Mouse (Mus musculus) brain, adult 2 months (tissue): ENCODE results near the gene Gm10447.

Source experiments
- DNase-seq: peaks from one replicate; pipeline ENCODE4 v3.0.0; 2011; ENCODE audit warnings: low read depth, low spot score

The Gm10447 gene

DNA sequence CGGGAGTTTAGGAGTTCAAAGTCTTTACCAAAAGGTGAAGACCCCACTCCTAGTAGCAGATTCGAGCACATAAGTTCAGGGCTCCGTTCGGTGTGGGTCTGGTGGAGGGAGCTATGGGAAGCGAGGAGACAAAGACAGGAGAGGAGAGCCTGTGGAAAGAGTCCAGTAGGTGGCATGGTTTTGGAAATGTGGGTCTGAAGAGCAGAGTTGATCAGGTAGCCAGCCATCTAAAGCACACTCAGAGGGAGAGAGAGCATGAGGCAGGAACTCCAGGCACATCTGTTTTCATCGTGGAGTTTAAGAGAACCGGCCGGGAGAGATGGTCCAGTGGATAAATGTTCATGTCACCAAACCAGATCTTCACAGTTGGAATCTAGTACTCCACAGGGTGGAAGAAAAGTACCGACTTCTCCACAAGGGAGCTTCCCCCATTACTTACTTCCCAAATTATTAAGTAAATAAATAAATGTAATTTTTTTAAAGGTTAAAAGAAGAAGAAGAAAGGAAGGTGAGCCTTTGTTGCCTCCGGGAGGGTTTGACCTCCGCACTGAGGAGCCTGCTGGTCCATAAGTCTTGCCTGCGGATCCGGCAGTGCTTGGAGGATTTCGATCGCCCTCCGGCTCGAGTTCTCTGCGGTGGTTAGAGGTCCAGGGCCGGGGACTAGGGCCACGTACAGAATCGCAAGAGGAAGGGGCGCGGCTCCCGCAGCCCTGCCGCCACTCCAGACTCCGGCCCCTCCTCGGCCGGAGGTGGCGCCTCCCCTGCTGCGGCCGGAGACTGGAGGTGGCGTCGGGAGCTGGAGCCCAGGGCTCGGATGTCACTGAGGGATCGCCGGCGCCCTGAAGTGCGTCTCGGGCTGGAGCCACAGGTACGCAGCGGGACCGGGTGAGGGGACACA is at the start of gene Gm10447, which contains the start of gene Shroom1:
Gene Gm10447 (minus strand): TSS at position 637 of the 898 bp plus-strand sequence.
Gene Shroom1 (plus strand): TSS at position 732 of the 898 bp plus-strand sequence.
- DNase-seq, result peak; percentile 78

DNA sequence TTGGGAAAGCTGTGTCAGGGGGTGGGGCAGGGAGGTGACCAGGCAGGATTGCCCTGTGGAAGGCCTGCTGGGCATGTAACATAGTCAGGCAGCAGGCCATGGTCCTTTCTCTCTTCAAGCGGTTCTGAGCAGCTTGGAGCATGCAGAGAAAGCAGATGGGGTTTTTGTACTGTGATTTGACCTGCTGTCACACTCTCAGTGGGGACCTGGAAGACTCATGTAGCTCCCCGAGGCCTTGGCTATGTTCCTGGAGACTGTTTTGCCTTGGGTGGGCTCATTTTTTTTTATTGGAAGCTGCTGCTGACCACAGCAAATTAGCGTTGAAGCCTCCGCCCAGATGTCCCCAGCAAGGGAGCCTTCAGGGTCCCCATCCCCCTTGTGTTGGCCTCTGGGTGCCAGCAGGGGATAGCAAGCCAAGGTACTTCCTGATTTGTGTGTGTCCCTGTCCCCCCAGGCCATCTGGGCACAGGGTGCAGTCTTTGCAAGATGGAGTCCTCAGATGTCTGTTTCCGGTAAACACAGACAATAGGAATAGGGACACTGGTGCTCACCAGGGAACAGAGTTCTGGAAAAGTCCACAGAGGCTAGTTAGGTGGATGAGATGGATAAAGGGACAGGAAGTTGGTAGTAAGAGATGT is 48.2 kb upstream of the Gm10447 start:
- DNase-seq, result peak; percentile 99

DNA sequence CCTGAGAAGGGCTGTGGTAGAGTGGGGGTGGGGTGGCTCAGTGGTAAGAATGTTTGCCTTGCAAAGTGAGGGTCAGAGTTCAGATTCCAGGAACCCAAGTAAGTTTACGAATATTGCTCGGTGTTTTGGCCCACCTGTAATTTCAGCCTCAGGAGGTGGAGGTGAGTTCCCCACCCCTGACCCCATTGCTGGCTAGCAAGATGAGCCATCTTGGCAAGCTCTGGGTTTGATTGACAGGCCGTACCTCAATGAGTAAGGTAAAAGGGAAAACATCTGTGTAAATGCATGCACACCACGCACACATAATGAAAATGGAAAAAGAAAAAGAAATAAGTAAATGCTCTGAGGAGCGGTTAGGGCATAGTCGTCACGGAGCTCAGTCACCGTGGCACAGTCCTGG is 47.5 kb upstream of the Gm10447 start:
- no peak for DNase-seq

DNA sequence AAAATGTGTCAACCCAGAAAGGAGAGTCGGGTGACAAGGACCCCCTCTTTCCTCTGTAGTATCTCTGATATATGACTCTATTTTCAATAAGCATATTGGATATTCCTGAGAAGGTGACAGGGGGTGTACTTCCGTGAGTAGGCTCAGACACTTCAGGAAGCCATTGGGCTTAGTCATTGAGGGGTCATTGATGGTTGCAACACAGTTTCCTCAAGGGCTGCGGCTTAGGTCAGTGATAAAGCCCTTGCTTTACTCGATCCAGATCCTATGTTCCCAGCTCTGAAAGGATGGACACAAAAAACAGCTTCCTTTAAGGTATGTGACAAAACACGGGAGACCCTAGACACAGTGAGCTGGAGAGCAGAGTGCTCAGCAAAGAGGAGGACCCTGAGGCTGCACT is 46.8 kb upstream of the Gm10447 start:
- DNase-seq, result no peak

DNA sequence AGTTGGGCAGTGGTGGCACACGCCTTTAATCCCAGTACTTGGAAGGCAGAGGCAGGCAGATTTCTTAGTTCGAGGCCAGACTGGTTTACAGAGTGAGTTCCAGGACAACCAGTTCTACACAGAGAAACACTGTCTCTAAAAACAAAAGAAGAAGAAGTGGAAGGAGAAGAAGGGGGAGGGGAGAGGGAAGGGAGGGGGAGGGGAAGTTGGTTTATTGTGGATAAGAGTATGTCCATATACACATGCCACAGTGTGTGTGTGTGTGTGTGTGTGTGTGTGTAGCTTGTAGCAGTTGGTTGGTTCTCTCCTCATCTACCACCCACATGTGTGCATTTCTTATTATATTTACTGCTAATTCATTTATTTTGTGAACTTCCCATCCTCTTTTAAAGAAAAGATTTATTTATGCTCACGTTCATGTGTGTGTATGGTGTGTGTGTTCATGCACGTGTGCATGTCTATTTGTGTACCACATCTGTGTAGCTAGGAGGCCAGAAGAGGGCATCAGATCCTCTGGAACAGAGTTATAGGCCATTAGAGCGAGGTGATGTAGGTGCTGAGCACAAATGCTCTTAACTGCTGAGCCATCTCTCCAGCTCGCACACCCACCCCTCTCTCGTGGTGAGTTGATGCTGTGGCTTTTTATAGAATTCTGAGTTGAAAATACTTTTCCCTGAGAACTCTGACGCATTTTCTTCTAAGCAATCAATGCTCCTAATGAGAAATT is 45.3 kb upstream of the Gm10447 start:
- DNase-seq, result peak; percentile 88

DNA sequence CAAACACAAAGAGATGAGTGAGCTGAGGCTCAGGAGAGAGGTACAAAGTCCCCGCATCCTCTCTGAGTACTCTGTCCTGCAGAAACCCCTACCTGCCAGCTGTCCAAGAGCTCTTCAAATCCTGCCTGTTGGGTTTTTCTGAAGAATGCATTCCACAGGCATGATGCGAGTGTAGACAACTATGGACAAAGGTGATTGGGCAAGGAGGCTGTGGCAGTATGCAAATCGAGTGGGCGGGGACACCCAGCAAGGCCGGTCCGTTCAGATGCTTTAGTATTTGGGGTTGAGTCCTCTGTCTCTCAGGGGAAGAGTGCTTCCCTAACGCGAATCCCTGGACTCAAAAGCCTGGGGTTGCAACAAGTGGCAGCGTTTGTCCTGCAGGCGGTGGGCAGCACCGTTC is 43.7 kb upstream of the Gm10447 start:
- no peak for DNase-seq

DNA sequence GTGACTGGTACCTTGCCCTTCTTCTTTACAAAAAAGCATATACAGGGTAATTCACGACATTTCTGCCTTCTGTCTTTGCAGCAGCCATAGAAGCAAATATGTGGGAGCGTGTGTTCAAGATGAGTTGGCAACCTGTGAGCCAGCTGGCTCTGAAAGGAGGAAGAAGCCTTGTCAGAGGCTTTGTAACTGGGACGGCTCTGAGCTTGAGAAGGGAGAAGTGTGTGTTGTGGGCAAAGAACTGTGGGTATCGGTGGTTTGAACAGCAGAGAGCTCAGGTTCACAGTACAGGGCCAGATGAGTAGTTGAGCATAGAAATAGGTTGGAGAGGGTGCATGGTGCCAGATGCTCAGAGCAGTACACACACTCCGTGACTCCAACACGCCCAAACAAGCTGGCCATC is 40.0 kb upstream of the Gm10447 start:
- peak; percentile 90 for DNase-seq

DNA sequence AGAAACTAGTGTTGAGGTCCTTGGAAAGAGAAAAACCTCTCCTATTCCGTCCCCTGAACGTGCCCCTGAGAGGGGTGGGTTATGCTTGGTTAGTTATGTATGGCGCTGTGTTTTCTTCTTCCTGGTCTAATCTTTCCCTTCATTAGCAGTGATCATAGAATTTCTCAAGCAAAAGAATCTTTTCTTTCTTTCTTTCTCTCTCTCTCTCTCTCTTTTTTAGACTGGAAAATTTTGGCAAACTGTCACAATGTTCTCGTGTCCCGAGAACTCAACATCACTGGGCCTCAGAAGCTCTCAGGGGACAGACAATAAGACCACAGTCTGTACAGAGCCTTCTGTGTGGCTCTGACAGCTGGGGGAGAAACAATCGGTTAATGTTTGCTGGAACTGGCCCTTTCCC is 38.5 kb upstream of the Gm10447 start:
- peak; percentile 88 for DNase-seq

DNA sequence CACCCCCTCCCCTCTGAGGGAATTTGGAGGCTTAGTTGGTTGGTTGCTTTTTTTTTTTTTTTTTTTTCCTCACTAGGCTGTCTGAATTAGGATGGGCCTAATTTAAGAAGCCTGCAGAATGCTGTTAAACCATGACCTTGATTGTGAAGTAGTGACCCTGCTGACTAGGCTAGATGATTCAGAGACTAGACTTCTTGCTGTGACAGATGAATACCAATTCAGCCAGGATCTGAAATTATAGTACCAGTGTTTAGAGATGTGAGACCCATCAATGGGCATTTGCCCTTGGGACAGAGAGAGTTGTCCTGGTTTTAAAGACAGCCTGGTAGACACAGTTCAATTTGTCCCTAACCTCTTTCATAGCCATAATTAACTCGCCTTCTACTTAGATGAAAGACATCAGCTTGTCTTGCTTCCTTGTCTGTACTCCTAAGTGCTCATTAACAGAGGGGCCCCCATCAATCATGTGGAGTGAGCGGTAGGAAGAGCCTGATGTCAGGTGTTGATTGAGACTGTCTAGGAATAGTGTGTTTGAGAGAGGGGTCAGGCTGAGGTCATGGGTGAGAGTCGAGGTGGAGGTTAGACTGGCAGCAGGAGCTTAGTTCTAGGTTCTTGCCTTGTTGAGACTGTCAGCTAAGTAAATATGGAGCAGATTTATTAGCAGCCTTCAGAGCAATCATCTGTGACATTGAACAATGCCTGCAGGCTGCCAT is 36.5 kb upstream of the Gm10447 start:
- DNase-seq, result no peak

DNA sequence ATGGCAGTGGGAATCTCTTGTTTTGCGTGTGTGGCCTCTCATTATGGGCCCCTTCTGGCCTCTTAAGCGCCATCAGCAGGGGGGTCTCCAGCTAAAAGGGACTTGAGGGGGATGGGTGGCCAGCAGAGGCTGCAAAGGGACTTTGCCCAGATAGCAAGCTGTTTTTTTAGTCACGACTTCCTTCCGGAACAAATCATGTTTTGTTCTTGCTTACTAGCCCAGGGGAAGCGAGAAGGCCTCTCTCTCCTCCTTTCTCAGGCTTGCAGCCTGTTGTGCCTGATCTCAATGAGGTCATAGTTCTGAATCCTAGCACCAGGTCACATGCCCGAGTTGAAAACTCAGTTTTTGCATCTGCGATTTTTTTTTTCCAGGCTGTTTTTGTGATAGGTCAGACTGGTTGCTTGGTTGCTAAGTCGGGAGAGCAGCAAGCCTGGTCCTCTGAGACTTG is 35.1 kb upstream of the Gm10447 start:
- peak; percentile 87 for DNase-seq

DNA sequence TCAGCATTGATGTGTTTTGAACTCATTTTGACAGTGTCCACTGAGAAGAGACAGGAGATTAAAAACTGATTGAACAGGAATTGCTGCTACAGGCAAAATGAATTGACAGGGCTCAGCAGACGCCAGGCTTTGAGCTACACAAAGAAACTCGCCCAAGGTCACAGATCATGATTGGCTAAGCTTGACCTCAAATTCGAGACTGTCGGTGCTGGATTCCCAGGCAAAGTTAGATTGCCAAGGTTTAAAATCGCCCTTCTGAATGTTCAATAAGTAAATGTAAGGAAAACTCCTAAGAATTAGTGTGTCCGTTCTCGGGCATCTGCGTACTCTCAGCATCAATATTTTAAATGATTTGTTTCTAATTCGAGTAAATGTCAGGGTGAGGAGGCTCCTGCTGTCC is 32.5 kb upstream of the Gm10447 start:
- no peak for DNase-seq

DNA sequence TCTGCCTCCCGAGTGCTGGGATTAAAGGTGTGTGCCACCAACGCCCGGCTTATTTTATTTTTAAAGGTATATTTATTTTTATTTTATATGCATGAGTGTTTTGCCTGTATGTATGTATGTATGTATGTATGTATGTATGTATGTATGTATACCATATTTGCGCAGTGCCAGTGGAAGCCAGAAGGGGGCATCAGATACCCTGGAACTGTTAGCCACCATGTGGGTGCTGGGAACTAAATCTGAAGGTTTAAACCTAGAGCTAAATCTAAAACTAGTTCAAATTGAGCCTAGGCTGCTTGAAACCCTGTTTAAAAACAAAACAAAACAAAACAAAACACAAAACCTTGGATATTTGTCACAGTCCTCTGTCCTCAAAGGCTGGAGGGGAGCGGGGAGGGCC is 32.1 kb upstream of the Gm10447 start:
- no peak for DNase-seq

DNA sequence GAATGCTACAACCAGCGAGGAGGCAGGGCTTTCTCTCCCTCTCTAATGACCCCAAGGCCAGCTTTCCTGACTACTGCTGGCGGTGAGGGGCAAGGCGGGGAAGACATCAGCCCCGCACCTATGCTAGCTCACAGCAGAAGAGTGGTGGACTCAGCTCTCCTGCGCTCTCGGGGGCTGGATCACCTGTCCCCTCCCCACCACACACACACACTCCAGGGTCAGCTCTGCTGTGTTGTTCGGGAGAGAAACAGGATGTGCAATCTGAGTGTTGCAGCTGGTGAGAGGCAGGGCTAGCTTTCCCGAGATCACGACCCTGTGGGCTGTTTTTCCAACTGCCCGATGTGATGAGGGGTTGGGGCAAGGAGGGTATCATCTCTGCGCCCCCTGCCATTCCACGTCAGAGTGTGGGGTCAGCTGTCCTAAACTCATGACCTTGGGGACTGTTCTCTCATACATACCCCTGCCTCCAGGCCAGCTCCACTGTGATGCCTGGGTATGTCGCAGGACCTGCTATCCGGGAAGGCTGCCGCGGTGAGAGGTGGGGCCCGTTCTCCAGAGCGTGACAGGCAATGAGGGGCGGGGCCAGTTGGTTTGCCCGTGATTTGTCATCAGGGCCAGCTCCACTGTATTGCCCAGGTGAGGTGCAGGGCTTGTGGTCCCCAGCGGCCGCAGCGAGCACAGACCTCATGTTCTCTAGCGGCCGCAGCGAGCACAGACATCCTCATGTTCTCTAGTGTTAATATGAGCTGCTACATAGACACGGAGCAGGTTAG is 30.1 kb upstream of the Gm10447 start:
- peak; percentile 86 for DNase-seq

DNA sequence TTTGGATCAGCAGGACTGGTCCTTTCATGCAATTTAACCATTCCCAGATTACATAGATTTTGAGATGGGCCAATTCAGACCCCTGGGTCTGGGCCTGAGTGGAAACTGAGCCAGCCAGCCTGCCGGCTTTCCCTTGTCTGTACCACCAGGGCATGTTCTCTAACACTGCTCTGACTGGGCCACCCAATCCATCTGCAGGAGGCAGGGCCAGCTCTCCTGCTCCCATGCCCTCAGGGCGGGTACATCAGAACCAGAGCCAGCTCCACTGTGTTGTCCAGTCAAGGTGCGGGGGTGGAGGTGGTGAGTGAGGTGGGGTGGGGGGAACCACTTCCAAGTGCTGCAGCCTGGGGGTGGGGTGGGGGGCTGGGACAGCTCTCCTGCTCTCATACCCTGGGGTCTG is 29.4 kb upstream of the Gm10447 start:
- DNase-seq, result peak; percentile 36

DNA sequence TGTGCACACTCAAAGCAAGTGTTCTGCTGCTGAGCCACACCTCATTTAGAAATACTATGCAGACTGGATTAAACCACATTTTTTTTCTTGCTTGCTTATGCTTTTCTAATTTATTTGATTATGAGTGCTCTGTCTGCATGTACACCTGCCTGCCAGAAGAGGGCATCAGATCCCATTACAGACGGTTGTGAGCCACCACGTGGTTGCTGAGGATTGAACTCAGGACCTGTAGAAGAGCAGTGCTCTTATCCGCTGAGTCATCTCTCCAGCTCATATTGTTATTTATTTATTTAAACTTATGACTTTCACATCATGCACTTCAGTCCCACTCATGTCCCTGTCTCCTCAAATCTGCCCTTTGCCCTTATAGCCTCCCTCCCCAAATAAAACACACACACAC is 28.8 kb upstream of the Gm10447 start:
- no peak for DNase-seq

DNA sequence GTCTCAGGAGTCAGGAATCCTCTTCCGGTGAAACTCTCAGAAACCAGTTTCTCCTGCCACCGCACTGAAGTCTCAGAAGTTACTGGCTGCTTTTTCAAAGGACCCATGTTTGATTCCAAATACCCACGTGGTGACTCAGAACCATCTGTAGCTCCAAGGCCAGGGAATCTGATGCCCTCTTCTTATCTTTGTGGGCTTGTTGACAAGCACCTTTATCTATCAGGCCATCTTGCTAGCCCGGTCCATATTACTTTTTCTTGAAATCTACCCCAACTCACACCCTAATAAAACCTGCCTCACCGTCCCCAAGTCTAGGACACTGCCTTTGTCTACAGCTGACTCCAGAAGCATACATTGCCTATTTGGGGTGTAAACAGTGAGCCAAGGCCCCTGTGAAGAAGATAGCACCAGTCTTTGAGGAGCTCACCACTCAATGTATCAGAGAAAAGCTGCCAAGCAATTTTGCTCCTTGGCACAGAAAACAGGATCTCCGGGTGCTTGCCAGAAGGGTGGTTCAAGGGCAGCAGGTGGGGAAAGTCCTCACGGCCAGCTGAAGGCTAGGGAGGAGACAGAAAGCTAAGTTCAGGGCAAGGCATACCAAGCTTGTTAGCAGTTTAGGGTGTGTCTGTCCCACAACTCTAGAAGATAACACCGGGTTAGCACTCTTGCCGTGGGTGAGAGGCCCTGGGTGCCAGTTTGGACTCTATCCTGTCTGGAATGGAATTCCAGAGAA is 26.4 kb upstream of the Gm10447 start:
- peak; percentile 57 for DNase-seq

DNA sequence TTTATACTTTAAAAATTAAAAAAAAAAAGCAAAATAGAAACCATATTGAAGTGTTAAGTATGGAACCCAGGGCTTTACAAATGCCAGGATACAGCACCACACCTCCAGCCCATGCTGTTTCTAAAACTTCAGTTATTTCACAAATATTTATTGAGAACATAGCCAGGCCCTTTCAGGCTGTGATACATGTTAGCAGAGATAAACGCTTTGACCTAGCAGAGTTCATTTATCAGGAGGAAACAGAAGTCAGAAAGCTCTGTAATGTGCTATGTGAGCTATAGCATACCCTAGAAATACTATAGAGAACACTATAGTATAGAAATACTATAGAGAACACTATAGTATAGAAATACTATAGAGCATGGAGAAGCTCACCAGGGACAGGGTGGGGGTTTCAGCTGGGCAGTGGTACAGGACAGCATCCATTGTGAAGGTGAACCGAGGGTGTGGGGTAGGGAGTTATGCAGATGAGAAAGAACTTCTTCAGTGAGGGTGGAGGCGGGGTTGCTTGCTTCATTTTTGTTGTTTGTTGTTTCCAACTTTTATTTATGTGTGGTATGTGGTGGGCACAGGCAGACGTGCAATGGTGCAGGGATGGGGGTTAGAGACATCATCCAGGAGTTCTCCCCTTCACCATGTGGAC is 24.3 kb upstream of the Gm10447 start:
- no peak for DNase-seq

DNA sequence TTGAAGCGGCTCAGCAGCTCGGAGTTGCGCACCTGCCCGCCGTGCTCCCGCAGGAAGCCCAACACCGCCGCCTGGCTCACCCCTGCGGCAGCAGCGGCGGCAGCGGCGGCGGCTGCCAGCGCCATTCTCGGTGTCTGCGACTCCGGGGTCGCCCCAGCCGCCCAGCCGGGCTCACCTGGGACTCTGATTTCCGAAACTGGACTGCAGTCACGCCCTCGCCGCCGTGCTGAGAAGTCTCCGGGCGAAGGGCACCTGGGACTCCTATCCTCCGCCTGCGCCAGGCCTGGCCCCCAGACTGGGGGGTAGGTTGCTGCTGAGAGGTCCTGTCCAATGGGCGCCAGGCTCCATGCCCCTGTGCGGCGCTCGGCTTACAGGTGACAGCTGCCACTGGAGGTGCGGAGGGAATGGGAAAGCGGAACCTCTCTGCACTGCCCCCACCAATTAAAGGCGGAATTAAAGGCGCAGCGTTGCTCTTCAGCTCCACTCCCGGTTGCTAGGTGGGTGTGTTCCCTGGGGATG is 22.9 kb upstream of the Gm10447 start, which contains the start of the genes Gm9945 and Sowaha:
Gene Gm9945 (plus strand): TSS at position 384 of the 519 bp plus-strand sequence.
Gene Sowaha (minus strand): TSS at position 492 of the 519 bp plus-strand sequence.
- DNase-seq, result peak; percentile 95

DNA sequence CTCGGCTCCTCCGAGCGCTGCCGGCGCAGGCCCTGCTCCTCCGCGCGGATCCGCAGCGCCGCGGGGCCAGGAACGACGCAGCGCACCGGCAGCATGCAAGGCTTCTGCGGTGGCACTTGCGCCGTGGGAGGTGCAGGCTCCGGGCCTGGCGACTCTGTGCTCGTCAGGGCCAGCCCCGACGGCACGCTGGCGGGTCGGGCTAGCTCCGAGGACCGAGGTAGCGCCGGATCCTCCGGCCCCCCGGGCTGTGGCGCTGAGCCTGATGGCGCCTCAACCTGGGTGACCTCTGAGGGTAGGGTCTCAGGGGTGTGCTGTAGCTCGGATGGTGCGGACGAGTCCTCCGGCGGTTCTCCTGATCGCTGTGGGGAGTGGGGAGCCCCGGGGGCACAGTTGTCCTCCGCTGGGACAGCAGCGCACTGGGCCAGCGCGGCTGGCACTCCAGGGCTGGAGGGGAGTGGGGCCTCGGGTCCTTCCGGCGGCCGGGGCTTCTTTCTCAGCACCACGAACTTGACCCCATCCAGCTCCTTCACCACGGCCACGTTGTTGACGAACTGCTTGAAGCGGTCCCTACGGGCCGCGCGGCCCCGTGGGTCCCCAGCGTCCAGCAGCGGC is 22.4 kb upstream of the Gm10447 start:
- DNase-seq, result peak; percentile 71
